Mouse (Mus musculus) hindbrain, embryonic 10.5 days (tissue): Measurements from ENCODE around the gene Rara. TPM values are rescaled to one million over a fixed set of nuclear protein-coding genes. Genes with fewer than 3 reads are reported as not detected.
"Not testable (repeated sequence)": the region's sequence is repeated elsewhere in the genome, so short reads cannot be mapped to it uniquely, and the experiment has no call there.

Experiments used
- DNase-seq: peaks from one replicate; pipeline ENCODE4 v3.0.0-alpha.2; 2017; ENCODE audit warnings: low spot score
- H3K27ac ChIP-seq: fragments of 300-500 bp; sonication (generic); 2 replicates; pipeline ENCODE4 v1.5.1; 2016; ENCODE audit warnings: mild to moderate bottlenecking, moderate library complexity
- H3K27me3 ChIP-seq: fragments of 300-500 bp; sonication (generic); 2 replicates; pipeline ENCODE4 v1.6.1; 2016; ENCODE audit warnings: mild to moderate bottlenecking; ENCODE audit not compliant: poor library complexity, insufficient read depth, severe bottlenecking
- H3K36me3 ChIP-seq: fragments of 300-500 bp; sonication (generic); 2 replicates; pipeline ENCODE4 v1.6.1; 2016; ENCODE audit warnings: mild to moderate bottlenecking, moderate library complexity
- H3K4me1 ChIP-seq: fragments of 300-500 bp; sonication (generic); replicated peaks from 2 replicates; pipeline ENCODE4 v1.6.1; 2016; ENCODE audit warnings: mild to moderate bottlenecking
- H3K4me3 ChIP-seq: fragments of 300-500 bp; sonication (generic); 2 replicates; pipeline ENCODE4 v1.5.1; 2016; ENCODE audit warnings: mild to moderate bottlenecking, moderate library complexity
- H3K9me3 ChIP-seq: fragments of 300-500 bp; sonication (generic); 2 replicates; pipeline ENCODE4 v1.6.1; 2016; ENCODE audit warnings: mild to moderate bottlenecking, moderate library complexity
- WGBS: fragments of 180-500 bp; shearing (Covaris S2); methylation state at CpG from one replicate; pipeline ENCODE4 v1.1.7; 2016; 5-methylcytosine and 5-hydroxymethylcytosine counted together
- polyA plus RNA-seq: library from polyadenylated mRNA; unstranded; fragments of >200 nt; fragmentation: Nextera tagmentation; extraction: Ambion mirVana; gene quantifications from 2 replicates; pipeline ENCODE4 v1.2.1, GENCODE M21; 2016

The Rara gene
- polyA plus RNA-seq, 1 experiment from 2014 or later = 53.7 TPM

DNA sequence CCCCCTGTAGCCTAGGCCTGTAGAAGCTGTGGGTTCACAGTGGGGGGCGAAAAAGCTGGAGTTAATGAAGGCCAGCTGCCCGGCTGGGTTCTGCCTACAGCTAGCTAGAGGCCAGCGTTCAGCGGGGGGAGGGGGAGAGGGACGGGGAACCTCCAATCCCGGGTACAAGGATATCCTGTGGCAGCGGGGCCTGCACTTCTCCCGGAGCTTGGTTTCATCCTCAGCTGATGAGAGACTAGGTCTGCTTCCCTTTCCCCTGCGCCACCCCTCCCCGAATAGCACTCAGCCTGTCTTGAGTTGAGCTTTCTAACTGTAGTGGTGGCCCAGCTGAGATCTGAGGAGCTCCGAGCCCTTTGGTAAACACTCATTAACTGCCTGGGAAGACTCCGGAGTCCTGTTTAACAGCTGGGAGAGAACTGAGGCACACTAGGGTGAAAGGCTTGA lies 1.7 kb upstream of the Rara start:
- H3K27me3 ChIP-seq = peaks cover 43% of the 10 kb centered on the region
- no peaks in the 10 kb centered on the region for H3K9me3 ChIP-seq
- H3K27ac ChIP-seq = peak overlapping the region; percentile 80
- WGBS = 3% methylated on average over 12 of the region's 12 CpGs
- H3K4me3 ChIP-seq = peak overlapping the region; percentile 25; the same call in 1 of the 2 replicates
- peaks cover 19% of the 10 kb centered on the region for H3K36me3 ChIP-seq
- peak; percentile 88 for DNase-seq
- peaks cover 87% of the 10 kb centered on the region for H3K4me1 ChIP-seq

DNA sequence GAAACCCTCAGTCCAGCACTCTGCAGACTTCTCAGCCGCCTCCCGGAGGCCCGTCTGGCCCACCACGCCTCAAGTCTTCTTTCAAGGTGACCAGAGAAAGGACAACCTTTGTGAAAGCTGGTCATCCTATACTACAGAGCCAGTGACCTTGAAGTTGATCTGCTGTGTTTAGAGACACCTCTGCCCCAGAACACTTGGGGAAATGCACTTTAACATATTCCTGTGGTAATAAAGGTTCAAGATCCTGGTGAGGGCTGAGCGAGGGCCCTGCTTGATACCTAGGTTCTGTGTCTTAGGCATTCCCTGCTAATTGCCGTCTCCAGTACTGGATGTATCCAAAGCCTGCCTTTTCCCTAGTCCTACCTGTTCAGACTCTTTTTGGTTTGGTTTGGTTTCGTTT lies 1.1 kb upstream of the Rara start:
- Histone ChIP-seq H3K27ac (peak overlapping the region; percentile 80), H3K36me3 (peaks cover 12% of the 10 kb centered on the region), H3K9me3 (no peaks in the 10 kb centered on the region), H3K4me3 (0 out of 2 replicates have a peak overlapping the region, but pooled peaks have one; percentile 25), H3K4me1 (peaks cover 94% of the 10 kb centered on the region), H3K27me3 (peaks cover 48% of the 10 kb centered on the region)
- DNase-seq = no peak
- WGBS = 52% methylated on average over 7 of the region's 7 CpGs

DNA sequence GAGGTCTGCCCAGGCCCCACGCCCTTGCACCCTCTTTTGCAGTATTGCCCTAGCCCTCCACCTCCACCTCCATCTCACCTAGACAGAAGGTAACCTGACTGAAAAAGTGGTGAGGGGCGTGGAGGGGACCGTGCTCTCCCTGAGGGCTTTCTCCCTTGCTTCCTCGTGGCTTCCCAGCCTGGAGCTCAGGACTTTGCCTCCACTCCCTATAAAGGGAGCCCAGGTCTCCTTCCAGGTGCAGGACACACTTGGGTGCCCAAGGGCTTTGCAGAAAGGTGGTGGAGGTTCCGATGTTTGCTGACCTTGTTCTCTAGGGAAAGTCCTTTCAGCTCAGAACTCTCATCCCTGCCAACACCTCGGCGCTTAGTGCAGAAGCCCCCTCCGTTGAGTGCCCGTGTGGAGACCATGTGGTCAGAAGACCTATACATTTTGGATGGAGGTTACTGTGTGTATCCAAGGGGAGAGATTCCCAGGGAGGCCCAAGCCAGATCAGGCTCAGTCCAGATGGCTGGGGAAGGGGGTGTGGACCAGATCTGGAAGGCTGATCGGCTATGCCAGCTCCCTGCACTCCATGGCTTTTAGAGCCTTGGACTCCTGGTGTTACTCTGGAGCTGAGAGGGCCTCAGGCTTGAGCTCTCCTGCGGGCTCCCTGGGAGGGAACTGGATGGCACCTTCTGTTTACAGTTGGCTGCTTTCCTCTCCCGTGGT lies 722 bp downstream of the Rara start:
- H3K27me3 ChIP-seq = peaks cover 50% of the 10 kb centered on the region
- no peaks in the 10 kb centered on the region for H3K36me3 ChIP-seq
- peak overlapping the region; percentile 68 for H3K4me3 ChIP-seq
- WGBS = 11% methylated on average over 12 of the region's 12 CpGs
- H3K27ac ChIP-seq = peak overlapping the region; percentile 91
- H3K4me1 ChIP-seq = peaks cover 98% of the 10 kb centered on the region
- DNase-seq = peak; percentile 6
- H3K9me3 ChIP-seq = no peaks in the 10 kb centered on the region

DNA sequence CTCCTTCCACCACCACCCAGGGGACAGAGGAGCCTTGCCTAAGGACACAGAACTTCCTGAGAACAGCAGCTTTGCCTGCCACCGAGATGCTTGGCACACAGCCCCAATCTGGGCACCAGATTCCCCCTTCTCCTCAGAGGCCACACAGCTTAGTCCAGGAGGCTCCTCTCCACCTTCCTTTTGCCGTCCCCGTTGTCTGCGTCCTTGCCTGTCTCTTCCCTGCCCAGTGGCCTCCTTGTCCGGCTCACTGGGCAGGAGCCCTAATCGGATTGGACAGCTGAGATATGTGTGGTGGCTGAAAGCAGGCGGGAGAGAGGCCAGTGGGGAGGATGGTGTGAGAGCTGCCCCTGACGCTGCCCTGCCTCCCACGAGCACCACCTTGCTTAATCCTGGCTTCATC lies 1.9 kb downstream of the Rara start:
- Histone ChIP-seq H3K27me3 (peaks cover 56% of the 10 kb centered on the region), H3K4me3 (peak overlapping the region; percentile 68), H3K4me1 (peaks cover 94% of the 10 kb centered on the region), H3K27ac (peak overlapping the region; percentile 91), H3K9me3 (no peaks in the 10 kb centered on the region), H3K36me3 (no peaks in the 10 kb centered on the region)
- DNase-seq = peak; percentile 37
- WGBS = 9% methylated on average over 9 of the region's 9 CpGs

DNA sequence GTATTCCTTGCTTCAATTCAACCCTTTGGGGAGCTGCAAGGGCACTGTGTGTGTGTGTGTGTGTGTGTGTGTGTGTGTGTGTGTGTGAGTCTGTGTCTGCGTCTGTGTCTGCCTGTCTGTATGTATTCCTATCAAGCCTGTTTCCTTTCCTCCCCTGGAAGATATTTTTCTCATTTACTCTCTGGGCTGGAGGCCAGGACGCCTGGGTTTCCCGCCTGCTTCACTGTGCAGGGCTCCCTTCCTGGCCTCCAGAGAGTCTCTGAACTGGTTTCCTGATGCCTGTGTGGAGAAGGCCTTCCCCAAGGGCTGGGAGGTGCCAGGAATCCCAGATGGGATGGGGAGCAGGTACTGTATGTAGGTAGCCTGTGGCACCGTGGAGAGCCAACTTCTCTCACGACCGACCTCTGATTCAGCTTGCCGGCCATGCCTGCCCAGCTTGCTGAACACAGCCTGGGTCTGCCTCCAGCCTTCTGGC lies 2.5 kb downstream of the Rara start:
- WGBS = 63% methylated on average over 7 of the region's 7 CpGs

DNA sequence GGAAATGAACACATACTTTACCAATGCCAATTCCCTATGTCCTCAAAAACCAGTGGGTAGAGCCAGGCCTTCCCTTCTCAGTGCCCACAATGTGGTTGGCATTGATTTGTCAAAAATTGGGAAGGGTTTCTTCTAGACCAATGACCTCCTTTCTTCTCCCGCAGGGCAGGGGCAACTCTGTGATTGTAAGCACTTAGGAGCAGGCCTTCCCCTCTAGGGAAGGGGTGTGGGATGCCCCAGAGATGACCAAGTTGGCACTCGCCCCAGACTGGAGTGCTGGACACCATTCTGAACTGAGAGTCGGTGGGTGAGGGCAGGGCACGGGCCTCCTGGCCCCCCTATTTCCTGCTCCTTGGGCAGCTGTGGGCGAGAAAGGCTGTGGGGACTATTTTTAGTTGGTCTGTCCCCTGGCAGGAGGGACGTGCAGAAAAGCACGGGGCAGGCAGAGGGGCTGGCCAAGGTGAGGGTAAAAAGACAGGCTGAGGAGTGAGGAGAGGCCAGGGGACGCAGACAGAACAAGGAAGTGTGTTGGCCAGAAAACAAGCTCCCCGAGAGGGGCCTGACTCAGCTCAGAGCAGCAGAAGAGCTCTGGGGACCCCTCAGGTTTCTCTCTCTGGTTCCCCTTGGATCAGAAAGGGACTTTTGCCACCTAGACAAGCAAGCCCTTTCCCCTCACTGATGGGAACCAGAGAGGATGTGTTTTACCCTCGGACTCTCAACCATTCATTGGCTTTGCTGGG lies 3.3 kb downstream of the Rara start:
- no peak for DNase-seq
- Histone ChIP-seq H3K9me3 (no peaks in the 10 kb centered on the region), H3K36me3 (no peaks in the 10 kb centered on the region), H3K4me3 (no peak overlapping the region), H3K4me1 (peaks cover 92% of the 10 kb centered on the region), H3K27ac (peak overlapping the region; percentile 91), H3K27me3 (peaks cover 70% of the 10 kb centered on the region)
- 48% methylated on average over 10 of the region's 10 CpGs for WGBS

More for the DNA sequence above, 2.5 kb downstream of the Rara start:
- Histone ChIP-seq H3K36me3 (no peaks in the 10 kb centered on the region), H3K27me3 (peaks cover 63% of the 10 kb centered on the region), H3K27ac (peak overlapping the region; percentile 91), H3K9me3 (no peaks in the 10 kb centered on the region), H3K4me3 (peak overlapping the region; percentile 68; the same call in 1 of the 2 replicates), H3K4me1 (peaks cover 92% of the 10 kb centered on the region)
- DNase-seq = no peak

DNA sequence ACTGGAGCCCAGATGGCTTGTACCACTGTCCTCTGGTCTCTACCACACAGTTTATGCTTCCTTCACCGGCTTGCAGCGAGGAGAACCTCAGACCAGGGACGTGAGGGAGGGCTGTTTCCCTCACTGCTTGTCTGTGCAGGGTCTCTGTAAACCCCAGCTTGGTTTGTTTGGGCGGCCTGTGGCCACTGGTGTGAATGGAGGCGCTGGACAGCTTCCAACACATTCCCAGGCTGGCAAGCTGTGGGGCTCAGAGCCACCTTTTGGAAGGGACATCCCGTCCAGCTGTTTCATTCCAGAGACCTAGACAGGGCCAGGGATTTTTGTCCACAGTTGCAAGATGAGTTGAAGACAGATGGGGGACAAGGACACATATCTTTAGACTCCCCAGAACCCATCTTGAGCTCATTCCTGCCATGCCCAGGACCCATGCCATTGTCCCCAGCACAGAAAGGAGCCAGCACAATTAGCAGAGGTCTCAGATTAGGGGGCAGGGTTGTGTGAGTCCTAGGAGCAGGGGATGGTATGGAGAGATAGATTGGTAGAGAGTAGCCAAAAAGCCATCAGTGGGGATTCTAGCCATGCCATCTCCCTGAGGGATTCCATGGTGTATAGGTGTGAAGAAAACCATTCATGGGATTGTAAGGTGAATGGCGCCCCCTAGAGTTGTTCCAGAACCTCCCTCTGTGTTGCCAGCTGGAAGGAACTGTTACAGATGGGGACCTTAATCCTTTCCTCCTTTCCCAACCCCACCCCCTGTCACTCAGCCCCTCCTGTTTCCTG lies 4.1 kb downstream of the Rara start:
- no peaks in the 10 kb centered on the region for H3K36me3 ChIP-seq
- peak overlapping the region; percentile 91 for H3K27ac ChIP-seq
- DNase-seq = peak; percentile 10
- peaks cover 72% of the 10 kb centered on the region for H3K27me3 ChIP-seq
- 0 out of 2 replicates have a peak overlapping the region, but pooled peaks have one; percentile 18 for H3K4me3 ChIP-seq
- WGBS = 38% methylated on average over 7 of the region's 7 CpGs
- H3K9me3 ChIP-seq = no peaks in the 10 kb centered on the region
- peaks cover 92% of the 10 kb centered on the region for H3K4me1 ChIP-seq

DNA sequence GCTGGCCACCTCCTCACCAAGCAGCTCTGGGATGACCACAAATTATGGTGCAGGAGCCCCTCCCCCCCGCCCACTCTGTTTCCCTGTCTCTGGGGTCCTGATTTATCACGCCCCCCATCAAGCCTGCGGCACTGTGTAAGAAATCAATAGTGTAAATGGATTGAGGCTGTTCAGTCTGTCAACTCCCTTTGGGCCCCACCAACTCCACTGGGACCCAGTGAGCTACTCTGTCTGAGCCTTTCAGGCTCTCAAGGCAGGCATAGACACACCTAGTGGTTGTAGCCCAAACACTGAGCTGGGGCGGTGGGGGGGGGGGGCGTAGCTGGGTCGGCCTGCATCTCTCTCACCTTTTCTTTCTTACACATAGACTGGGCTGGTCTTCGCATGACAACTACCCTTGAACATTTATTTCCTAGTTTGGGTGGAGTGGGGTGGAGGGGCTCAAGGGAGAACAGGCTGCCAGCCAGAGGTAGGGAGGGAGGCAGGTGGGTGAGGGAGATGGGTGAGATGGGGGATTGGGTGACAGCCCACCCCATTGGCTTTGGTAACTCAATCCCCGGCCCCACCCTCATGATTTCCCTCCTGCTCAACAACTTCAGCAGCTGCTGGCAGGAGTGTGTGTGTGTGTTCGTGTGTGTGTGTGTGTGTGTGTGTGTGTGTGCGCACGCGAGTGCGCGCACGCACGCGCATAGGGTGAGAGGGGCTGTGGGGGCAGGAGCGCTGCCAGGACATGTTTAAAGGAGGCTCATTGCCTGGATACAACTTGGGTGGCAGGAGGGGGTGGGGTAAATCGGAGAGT lies 4.9 kb downstream of the Rara start:
- Histone ChIP-seq H3K27ac (peak overlapping the region; percentile 91), H3K4me3 (peak overlapping the region; percentile 25), H3K36me3 (no peaks in the 10 kb centered on the region), H3K4me1 (peaks cover 93% of the 10 kb centered on the region), H3K9me3 (no peaks in the 10 kb centered on the region), H3K27me3 (peaks cover 66% of the 10 kb centered on the region)
- peak; percentile 50 for DNase-seq
- WGBS = 28% methylated on average over 19 of the region's 19 CpGs

DNA sequence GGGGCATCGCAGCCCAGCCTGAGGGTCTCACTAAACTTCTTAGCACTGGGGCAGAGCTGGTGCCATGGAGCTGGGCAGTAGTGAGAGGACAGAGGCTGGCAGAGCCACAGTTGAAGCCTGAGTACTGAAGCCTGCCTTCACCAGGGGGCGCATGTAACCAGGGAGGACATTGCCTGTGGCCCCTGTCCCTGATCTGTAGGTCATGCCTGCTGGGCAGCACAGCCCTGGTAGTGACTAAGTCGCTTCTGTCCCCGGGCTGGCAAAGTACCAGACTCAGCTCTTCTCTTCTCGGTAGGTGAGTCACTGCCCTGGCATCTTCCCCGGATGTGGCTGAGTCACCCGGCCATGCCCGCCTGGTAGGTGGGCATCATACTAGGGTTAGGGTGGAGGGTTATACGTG lies 5.5 kb downstream of the Rara start:
- peak; percentile 31 for DNase-seq
- H3K4me3 ChIP-seq = peak overlapping the region; percentile 25
- 47% methylated on average over 9 of the region's 9 CpGs for WGBS
- peak overlapping the region; percentile 91 for H3K27ac ChIP-seq
- peaks cover 62% of the 10 kb centered on the region for H3K27me3 ChIP-seq
- no peaks in the 10 kb centered on the region for H3K36me3 ChIP-seq
- no peaks in the 10 kb centered on the region for H3K9me3 ChIP-seq
- H3K4me1 ChIP-seq = peaks cover 93% of the 10 kb centered on the region

DNA sequence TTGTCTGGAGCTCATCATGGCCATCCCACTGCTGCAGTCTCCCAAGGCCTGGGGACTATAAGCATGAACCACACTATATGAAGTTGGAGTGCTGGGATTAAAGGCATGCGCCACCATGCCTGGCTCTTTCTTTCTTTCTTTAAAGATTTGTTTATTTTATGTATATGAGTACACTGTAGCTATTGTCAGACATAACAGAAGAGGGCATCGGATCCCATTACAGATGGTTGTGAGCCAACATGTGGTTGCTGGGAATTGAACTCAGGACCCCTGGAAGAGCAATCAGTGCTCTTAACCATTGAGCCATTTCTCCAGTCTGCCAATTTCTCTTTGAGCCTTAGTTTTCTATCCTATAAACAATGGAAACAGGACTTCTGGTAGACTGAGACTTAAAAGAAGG lies 6.2 kb downstream of the Rara start:
- DNase-seq, H3K36me3 ChIP-seq, H3K4me3 ChIP-seq, H3K9me3 ChIP-seq: not testable (repeated sequence)
- peak overlapping the region; percentile 5; the same call in 1 of the 2 replicates for H3K27ac ChIP-seq
- H3K27me3 ChIP-seq = peaks cover 59% of the 10 kb centered on the region
- H3K4me1 ChIP-seq = peaks cover 93% of the 10 kb centered on the region
- WGBS = 93% methylated on average over 2 of the region's 2 CpGs

DNA sequence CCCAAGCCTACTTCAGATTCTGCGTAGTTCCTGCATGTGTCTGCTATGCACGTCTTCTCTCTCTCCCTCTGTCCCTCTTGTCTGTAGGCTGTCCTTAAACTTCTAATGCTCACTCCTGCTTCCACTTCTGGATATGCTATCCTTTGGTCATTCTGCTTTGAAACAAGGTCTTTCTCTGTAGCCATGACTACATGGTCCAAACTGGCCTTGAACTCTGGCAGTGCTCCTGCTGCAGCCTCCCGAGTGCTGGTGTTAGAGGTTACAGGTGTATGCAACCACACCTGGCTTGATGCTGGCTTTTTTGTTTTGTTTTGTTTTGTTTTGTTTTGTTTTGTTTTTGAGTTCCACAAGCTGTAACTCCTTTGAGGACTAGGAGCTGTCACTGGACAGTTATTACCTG lies 6.7 kb downstream of the Rara start:
- H3K27me3 ChIP-seq = peaks cover 60% of the 10 kb centered on the region
- no peaks in the 10 kb centered on the region for H3K36me3 ChIP-seq
- WGBS = 86% methylated on average over 3 of the region's 3 CpGs
- H3K4me3 ChIP-seq = no peak overlapping the region
- peaks cover 93% of the 10 kb centered on the region for H3K4me1 ChIP-seq
- H3K27ac ChIP-seq = peak overlapping the region; percentile 5; the same call in 1 of the 2 replicates
- H3K9me3 ChIP-seq = no peaks in the 10 kb centered on the region
- no peak for DNase-seq

DNA sequence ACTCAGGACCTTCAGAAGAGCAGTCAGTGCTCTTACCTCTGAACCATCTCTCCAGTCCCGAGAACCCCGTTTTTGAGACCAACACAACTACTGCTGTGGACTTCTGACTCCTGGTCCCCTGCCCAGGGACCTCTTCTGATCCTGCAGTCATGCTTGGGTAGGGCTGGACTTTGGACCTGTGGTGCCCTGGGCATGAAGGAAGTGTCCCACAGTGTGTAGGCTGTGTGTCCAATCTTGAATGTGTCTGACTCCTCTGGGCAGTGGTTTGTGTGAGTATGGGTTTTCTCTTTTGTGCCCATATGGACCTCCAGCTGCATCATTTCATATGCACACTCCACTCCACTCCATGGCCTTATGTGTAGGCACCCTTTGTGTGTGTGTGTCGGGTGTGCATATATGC lies 7.5 kb downstream of the Rara start:
- peaks cover 93% of the 10 kb centered on the region for H3K4me1 ChIP-seq
- DNase-seq = no peak
- peaks cover 59% of the 10 kb centered on the region for H3K27me3 ChIP-seq
- H3K4me3 ChIP-seq = no peak overlapping the region
- no peaks in the 10 kb centered on the region for H3K36me3 ChIP-seq
- WGBS = 88% methylated on average over 3 of the region's 3 CpGs
- no peak overlapping the region; the same call in 1 of the 2 replicates for H3K27ac ChIP-seq
- no peaks in the 10 kb centered on the region for H3K9me3 ChIP-seq
